Mouse (Mus musculus) liver, embryonic 14.5 days (tissue): ENCODE data around the gene Cep95. TPM values are rescaled to one million over a fixed set of nuclear protein-coding genes. Genes with fewer than 3 reads are reported as not detected.

ENCODE experiments used
- ATAC-seq: fragments of 200-750 bp; cut with Nextera tagmentation; 2 replicates; pipeline ENCODE4 v1.8.0; 2017; ENCODE audit warnings: moderate number of reproducible peaks, mild to moderate bottlenecking, moderate library complexity; ENCODE audit not compliant: insufficient read depth
- DNase-seq, 3 experiments: peaks; one replicate each; pipeline ENCODE4 v3.0.0-alpha.2; 2012 to 2013; ENCODE audit warnings: low read depth in 3 of 3, low spot score in 3 of 3
- H3K27ac ChIP-seq: fragments of 300-500 bp; sonication (generic); 2 replicates; pipeline ENCODE4 v1.5.1; 2014; ENCODE audit warnings: moderate library complexity, mild to moderate bottlenecking, control low read depth, inconsistent platforms
- H3K27me3 ChIP-seq: fragments of 300-500 bp; sonication (generic); 2 replicates; pipeline ENCODE4 v1.6.1; 2014; ENCODE audit warnings: mild to moderate bottlenecking, low read length, moderate library complexity; ENCODE audit not compliant: control insufficient read depth, insufficient read depth
- H3K36me3 ChIP-seq: fragments of 300-500 bp; sonication (generic); replicated peaks from 2 replicates; pipeline ENCODE4 v1.6.1; 2014; ENCODE audit warnings: low read depth; ENCODE audit not compliant: control insufficient read depth, insufficient read depth
- H3K4me1 ChIP-seq, 2 experiments: fragments of 200-500 bp in 1 of 2; fragments of 300-500 bp in 1 of 2; sonication (generic) in 1 of 2; replicated peaks; 2 replicates each; pipeline ENCODE4 v1.6.1; 2012 to 2014; ENCODE audit warnings: antibody characterized with exemption in 1 of 2, inconsistent platforms in 1 of 2, low read length in 1 of 2; ENCODE audit not compliant: control insufficient read depth in 2 of 2, insufficient read depth in 2 of 2
- H3K4me2 ChIP-seq: fragments of 300-500 bp; sonication (generic); 2 replicates; pipeline ENCODE4 v1.6.1; 2014; ENCODE audit warnings: low read depth, mild to moderate bottlenecking, control low read depth, moderate library complexity
- H3K4me3 ChIP-seq, 2 experiments: fragments of 200-500 bp in 1 of 2; fragments of 300-500 bp in 1 of 2; sonication (generic) in 1 of 2; 2 replicates each; pipeline ENCODE4 v1.5.1; 2012 to 2014; ENCODE audit warnings: low read depth in 2 of 2, low read length in 2 of 2, mild to moderate bottlenecking in 2 of 2, control low read depth in 1 of 2, inconsistent platforms in 1 of 2, moderate library complexity in 1 of 2; ENCODE audit not compliant: insufficient read depth in 1 of 2
- H3K9ac ChIP-seq: fragments of 300-500 bp; sonication (generic); replicated peaks from 2 replicates; pipeline ENCODE4 v1.6.1; 2014; ENCODE audit warnings: mild to moderate bottlenecking, control low read depth, moderate library complexity
- H3K9me3 ChIP-seq: fragments of 300-500 bp; sonication (generic); 2 replicates; pipeline ENCODE4 v1.6.1; 2016; ENCODE audit warnings: low read length, mixed read lengths; ENCODE audit not compliant: control insufficient read depth
- CTCF ChIP-seq: IDR thresholded peaks from 2 replicates; pipeline ENCODE4 v1.5.1; 2016; ENCODE audit warnings: antibody characterized with exemption, low read depth, control low read depth
- EP300 ChIP-seq: IDR thresholded peaks from 2 replicates; pipeline ENCODE4 v1.6.1; 2016; ENCODE audit warnings: antibody characterized with exemption, low read depth
- WGBS: fragments of 180-500 bp; shearing (Covaris S2); extraction: QIAGEN DNeasy Blood & Tissue Kit; methylation state at CpG from one replicate; pipeline ENCODE4 v1.1.7; 2014; ENCODE audit not compliant: insufficient replicate concordance; 5-methylcytosine and 5-hydroxymethylcytosine counted together
- polyA plus RNA-seq, 2 experiments: library from polyadenylated mRNA; depleted of rRNA in 1 of 2; stranded (reverse) in 1 of 2; unstranded in 1 of 2; fragments of >200 nt; fragmentation: Nextera tagmentation in 1 of 2; extraction: Ambion mirVana in 1 of 2; gene quantifications; 2 replicates each; pipeline versions ENCODE4 v1.2.1 to v1.2.3; 2012 to 2014

Gene Cep95
- polyA plus RNA-seq, 2 experiments = 6.1 to 9.9 TPM

- no peak overlapping the region for H3K9ac ChIP-seq
- no peak overlapping the region for H3K27ac ChIP-seq
- 57% methylated on average over 4 of the region's 4 CpGs for WGBS
- DNase-seq = no peak
- H3K27me3 ChIP-seq = no peaks in the 10 kb centered on the region
- no peaks in the 10 kb centered on the region for H3K4me1 ChIP-seq
- peaks cover 16% of the 10 kb centered on the region for H3K36me3 ChIP-seq
- H3K4me3 ChIP-seq = no peak overlapping the region
- no peaks in the 10 kb centered on the region for H3K9me3 ChIP-seq
- ATAC-seq = no peak
- no peak for TF ChIP-seq EP300
- TF ChIP-seq CTCF = no peak
- H3K4me2 ChIP-seq = no peak overlapping the region
Observed at GRCm38 (mm10) chr11:106820972-106821371, 31.9 kb downstream of the Cep95 start.

GRCm38 (mm10) chr11:106821397-106821796, 32.3 kb downstream of the Cep95 start:
- Histone ChIP-seq H3K9ac (no peak overlapping the region), H3K4me2 (no peak overlapping the region), H3K4me3 (no peak overlapping the region), H3K27me3 (no peaks in the 10 kb centered on the region), H3K4me1 (no peaks in the 10 kb centered on the region), H3K9me3 (no peaks in the 10 kb centered on the region), H3K36me3 (peaks cover 16% of the 10 kb centered on the region), H3K27ac (no peak overlapping the region)
- 75% methylated on average over 6 of the region's 6 CpGs for WGBS
- no peak for ATAC-seq
- TF ChIP-seq EP300 (no peak), CTCF (no peak)
- DNase-seq = no peak

- Histone ChIP-seq H3K36me3 (peaks cover 8% of the 10 kb centered on the region), H3K9ac (no peak overlapping the region), H3K4me1 (no peaks in the 10 kb centered on the region), H3K27ac (no peak overlapping the region), H3K9me3 (no peaks in the 10 kb centered on the region), H3K4me2 (no peak overlapping the region), H3K27me3 (no peaks in the 10 kb centered on the region), H3K4me3 (no peak overlapping the region)
- TF ChIP-seq EP300 (no peak), CTCF (no peak)
- DNase-seq (no peak), ATAC-seq (no peak)
- 71% methylated on average over 8 of the region's 8 CpGs for WGBS
Observed at GRCm38 (mm10) chr11:106822491-106822890, 33.4 kb downstream of the Cep95 start.

- Histone ChIP-seq H3K4me3 (no peak overlapping the region), H3K27me3 (no peaks in the 10 kb centered on the region), H3K4me1 (no peaks in the 10 kb centered on the region), H3K27ac (no peak overlapping the region), H3K9ac (no peak overlapping the region), H3K36me3 (peaks cover 8% of the 10 kb centered on the region), H3K9me3 (no peaks in the 10 kb centered on the region), H3K4me2 (no peak overlapping the region)
- no peak for TF ChIP-seq CTCF
- no peak for TF ChIP-seq EP300
- WGBS = 81% methylated on average over 5 of the region's 5 CpGs
- DNase-seq = no peak
- ATAC-seq = no peak
Observed at GRCm38 (mm10) chr11:106822911-106823310, 33.9 kb downstream of the Cep95 start.

GRCm38 (mm10) chr11:106823741-106824140, 34.7 kb downstream of the Cep95 start:
- Histone ChIP-seq H3K9me3 (no peaks in the 10 kb centered on the region), H3K27ac (no peak overlapping the region), H3K36me3 (peaks cover 5% of the 10 kb centered on the region), H3K4me1 (no peaks in the 10 kb centered on the region), H3K4me3 (no peak overlapping the region), H3K4me2 (no peak overlapping the region), H3K9ac (no peak overlapping the region), H3K27me3 (no peaks in the 10 kb centered on the region)
- DNase-seq (no peak), ATAC-seq (no peak)
- no peak for TF ChIP-seq EP300
- no peak for TF ChIP-seq CTCF
- 81% methylated on average over 8 of the region's 8 CpGs for WGBS

GRCm38 (mm10) chr11:106824403-106824802, 35.4 kb downstream of the Cep95 start:
- TF ChIP-seq CTCF = no peak
- no peak for TF ChIP-seq EP300
- DNase-seq (no peak), ATAC-seq (no peak)
- peaks cover 4% of the 10 kb centered on the region for H3K36me3 ChIP-seq
- H3K9me3 ChIP-seq = no peaks in the 10 kb centered on the region
- no peaks in the 10 kb centered on the region for H3K27me3 ChIP-seq
- 81% methylated on average over 10 of the region's 10 CpGs for WGBS
- H3K4me2 ChIP-seq = no peak overlapping the region
- H3K27ac ChIP-seq = no peak overlapping the region
- no peaks in the 10 kb centered on the region for H3K4me1 ChIP-seq
- no peak overlapping the region for H3K4me3 ChIP-seq
- H3K9ac ChIP-seq = no peak overlapping the region
